Mouse (Mus musculus) testis, adult 2 months (tissue): Measurements from ENCODE around the gene Ppp1r14b.

Source experiments
- CTCF ChIP-seq: fragments of 200-500 bp; IDR thresholded peaks from 2 replicates; pipeline ENCODE4 v1.5.1; 2012; ENCODE audit warnings: low read depth, mild to moderate bottlenecking, inconsistent platforms, low read length, moderate library complexity; ENCODE audit not compliant: control insufficient read depth, insufficient read depth, insufficient replicate concordance
- POLR2A ChIP-seq: fragments of 200-500 bp; IDR thresholded peaks from 2 replicates; pipeline ENCODE4 v1.6.1; 2012; ENCODE audit warnings: low read depth, mild to moderate bottlenecking, inconsistent platforms, low read length, moderate library complexity; ENCODE audit not compliant: control insufficient read depth

- no peak for TF ChIP-seq CTCF
- TF ChIP-seq POLR2A: no peak
Measured at GRCm38 (mm10) chr19:6990712-6991111, 15.9 kb downstream of the Ppp1r14b start.
